8 mouse cellular contexts compared by ENCODE assay signal in the genomic region with DNA sequence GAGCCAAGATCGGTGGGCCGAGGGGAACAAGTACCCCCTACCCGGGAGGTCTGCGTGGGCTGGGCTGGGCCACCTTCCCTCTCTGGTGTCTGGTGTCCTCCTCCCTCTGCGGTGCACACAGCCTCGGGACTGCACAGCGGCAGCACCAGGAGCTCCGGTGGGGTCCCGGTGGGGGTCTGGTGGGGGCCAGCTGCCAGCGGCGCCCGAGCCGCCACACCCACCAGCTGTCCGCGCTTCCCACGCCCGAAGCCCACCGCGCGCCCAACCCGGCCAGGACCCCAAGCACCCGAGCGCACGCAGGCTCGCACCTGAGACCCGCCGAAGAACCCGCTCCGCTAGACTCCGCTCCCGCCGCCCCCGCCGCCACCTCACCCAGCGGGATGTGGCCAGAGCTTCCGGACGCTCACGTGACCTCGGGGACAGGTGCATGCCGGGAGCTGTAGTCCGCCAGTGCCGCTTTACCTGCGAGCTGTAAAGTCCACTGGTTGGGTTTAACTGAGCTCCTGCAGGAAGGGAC. TPM values are rescaled to one million over a fixed set of nuclear protein-coding genes. Genes with fewer than 3 reads are reported as not detected.
A peak's percentile ranks its signal among the peaks of the same experiment; 100 is the strongest.
DNase-seq lines count a peak whose midpoint lies in the region; ATAC-seq and TF ChIP-seq lines count a peak whose summit lies in the region.

A gene (minus strand): TSS at position 365 of the 517 bp plus-strand sequence.

- peak within 1 kb of the TSS; percentile 79 for H3K4me3 ChIP-seq in cortical plate, adult 2 months (ENCODE audit: insufficient read depth, low read length)
- H3K4me3 ChIP-seq in left cerebral cortex, adult 2 months: peak within 1 kb of the TSS; percentile 100
- peak within 1 kb of the TSS; percentile 76 for H3K4me3 ChIP-seq in macrophage (ENCODE audit: inconsistent target)

- TF ChIP-seq CTCF in cortical plate, adult 2 months (IDR thresholded peaks at IDR 0.05; ENCODE audit: extremely low read depth, insufficient read depth, low read length): no peak
- TF ChIP-seq CTCF in left cerebral cortex, adult 2 months (IDR thresholded peaks at IDR 0.05): no peak

- intact Hi-C loops in left cerebral cortex, adult 2 months (cut with DNase I): no loop called here

- peaks cover 45% of the 10 kb centered on the region for H3K79me2 ChIP-seq in macrophage (ENCODE audit: inconsistent target)

- H3K36me3 ChIP-seq in macrophage (ENCODE audit: inconsistent target): no peaks in the 10 kb centered on the region

- peaks cover 5% of the 10 kb centered on the region for H3K4me1 ChIP-seq in cortical plate, adult 2 months (ENCODE audit: control insufficient read depth, insufficient read depth, low read length)

- peak within 1 kb of the TSS; percentile 58; the same call in 1 of the 2 replicates for H3K27ac ChIP-seq in cortical plate, adult 2 months (ENCODE audit: insufficient read depth, low read length)
- peak within 1 kb of the TSS; percentile 93 for H3K27ac ChIP-seq in left cerebral cortex, adult 2 months
- peak within 1 kb of the TSS; percentile 93 for H3K27ac ChIP-seq in macrophage

- WGBS in macrophage (ENCODE audit: missing documents): 2% methylated on average over 8 of the region's 43 CpGs

- DNase-seq in gastrocnemius, adult 8-10 months (ENCODE audit: low spot score in 2 of 2): peak; percentile 70 to 72
- DNase-seq in hindlimb bud, embryonic 11.5 days (ENCODE audit: extremely low spot score, low read depth, low spot score): peak; percentile 53
- peak; percentile 90 for DNase-seq in left cerebral cortex, adult 2 months (ENCODE audit: extremely low spot score in 1 of 2, low spot score in 2 of 2)
- DNase-seq in right cerebral cortex, adult 18-20 months: peak; percentile 94
- DNase-seq in urinary bladder, adult 2 months (ENCODE audit: low spot score): peak; percentile 74

- 0 out of 2 replicates have a peak, but pooled peaks have one; percentile 40 for TF ChIP-seq POLR2A in cortical plate, adult 2 months (IDR thresholded peaks at IDR 0.05; ENCODE audit: extremely low read depth, insufficient read depth, low read length)

- ATAC-seq in activated CD4-positive, CD25-positive, alpha-beta regulatory T cell, adult 4 months: peak; percentile 18

RNA-seq across cellular contexts. Expression of the gene that starts here (rescaled TPM):
- 10 to 100 TPM; 41.2 to 43.6 TPM for polyA plus RNA-seq in activated CD4-positive, CD25-positive, alpha-beta regulatory T cell, adult 4 months (2017; shearing (Covaris generic))
- 32.7 and 36.3 TPM in 2 replicates for polyA plus RNA-seq in cortical plate, adult 2 months (2012; rRNA removed)
- total RNA-seq in gastrocnemius, adult 8-10 months (2022): 10 to 100 TPM; 12.1 to 18.0 (median 12.7) TPM
- 10 to 100 TPM; 68.1 to 73.1 TPM for total RNA-seq in left cerebral cortex, adult 2 months (2021)
- 100 to 1,000 TPM in 10 of 26 experiments, 10 to 100 TPM in 16; 32.0 to 265 (median 86.3) TPM for total RNA-seq in macrophage (2018; cell fraction: chromatin; rRNA removed)
- total RNA-seq in macrophage (2018; cell fraction: cytosol; rRNA removed): 10 to 100 TPM in 25 of 26 experiments, 1 to 10 TPM in 1; 7.4 to 39.5 (median 16.4) TPM
- total RNA-seq in macrophage (2018; cell fraction: nucleus; rRNA removed): 100 to 1,000 TPM in 7 of 26 experiments, 10 to 100 TPM in 19; 29.6 to 251 (median 52.5) TPM
- polyA plus RNA-seq in macrophage (2018): 15.2 to 33.3 TPM (median 21.6 TPM) in 3 replicates
- 28.9 and 30.4 TPM in 2 replicates for polyA plus RNA-seq in urinary bladder, adult 2 months (2012; rRNA removed)

Comparison
In these comparisons a context has a peak if more than half of its experiments do, and no peak if none do; other contexts are left out.
1. Peak in every context shown above with its lines: DNase-seq, ATAC-seq, H3K4me3 ChIP-seq and H3K27ac ChIP-seq.